Mouse (Mus musculus): ENCODE results near the gene Hspd1. TPM values are rescaled to one million over a fixed set of nuclear protein-coding genes. Genes with fewer than 3 reads are reported as not detected.
"Not testable (repeated sequence)": the region's sequence is repeated elsewhere in the genome, so short reads cannot be mapped to it uniquely, and the experiment has no call there.

Hspd1 gene
- polyA plus RNA-seq (2015; fragmentation: Nextera tagmentation; extraction: Ambion mirVana), result 332 and 346 TPM in 2 replicates

- Histone ChIP-seq H3K4me1 (peaks cover 40% of the 10 kb centered on the region), H3K4me3 (peak within 1 kb of the TSS; percentile 91), H3K27ac (peak within 1 kb of the TSS; percentile 92), H3K36me3 (peaks cover 52% of the 10 kb centered on the region), H3K9ac (peak within 1 kb of the TSS; percentile 94), H3K4me2 (replicated peaks) (peak within 1 kb of the TSS; percentile 94), H3K27me3 (no peaks in the 10 kb centered on the region), H3K9me3 (no peaks in the 10 kb centered on the region)
- peak; percentile 95 for ATAC-seq (ENCODE audit: low FRiP score, low read depth)
- under 1% methylated on average over 72 of the region's 76 CpGs for WGBS
These were observed at the start of gene Hspd1, which contains the start of gene Hspe1 for GRCm38 (mm10) chr1:55087932-55088610. TSS of gene Hspd1 (minus strand) at chr1:55088243. TSS of gene Hspe1 (plus strand) at chr1:55088132.

- ATAC-seq (ENCODE audit: low FRiP score, low read depth), result no peak
- no peak overlapping the region for H3K27ac ChIP-seq
- H3K36me3 ChIP-seq, result peaks cover 36% of the 10 kb centered on the region
- no peaks in the 10 kb centered on the region for H3K27me3 ChIP-seq
- no peak overlapping the region for H3K9ac ChIP-seq
- H3K4me1 ChIP-seq, result peaks cover 16% of the 10 kb centered on the region
- no peaks in the 10 kb centered on the region for H3K9me3 ChIP-seq
- 94% methylated on average over 1 of the region's 1 CpGs for WGBS
- no peak overlapping the region for H3K4me2 ChIP-seq (replicated peaks)
- no peak overlapping the region for H3K4me3 ChIP-seq
These were observed 47.8 kb upstream of the Hspd1 start for GRCm38 (mm10) chr1:55135846-55136245.

- no peak for ATAC-seq (ENCODE audit: low FRiP score, low read depth)
- Histone ChIP-seq H3K9me3 (no peaks in the 10 kb centered on the region), H3K9ac (no peak overlapping the region), H3K4me2 (replicated peaks) (no peak overlapping the region), H3K27ac (no peak overlapping the region), H3K4me1 (peaks cover 16% of the 10 kb centered on the region), H3K27me3 (no peaks in the 10 kb centered on the region), H3K4me3 (no peak overlapping the region), H3K36me3 (peaks cover 25% of the 10 kb centered on the region)
- over 99% methylated on average over 3 of the region's 3 CpGs for WGBS
These were observed 46.3 kb upstream of the Hspd1 start for GRCm38 (mm10) chr1:55134301-55134700.

DNA sequence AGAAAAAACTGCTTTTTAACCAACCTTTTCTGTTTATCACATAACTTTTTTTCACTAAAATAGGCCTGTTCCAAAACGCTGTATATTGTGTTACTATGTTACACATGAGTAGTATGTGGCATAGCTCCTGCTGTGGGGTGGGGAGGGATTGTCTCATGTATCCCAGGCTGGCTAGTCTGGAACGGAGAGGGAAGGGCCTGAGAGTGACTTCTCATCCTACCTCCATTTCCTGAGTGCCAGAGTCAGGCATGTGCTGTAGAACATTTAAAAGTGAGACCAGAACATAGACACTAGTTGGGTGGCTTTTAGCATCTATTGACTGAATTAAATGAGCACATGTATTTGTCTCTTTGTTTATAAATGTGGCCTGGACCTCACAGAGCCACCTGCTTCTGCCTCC is 45.1 kb upstream of the Hspd1 start:
- peaks cover 19% of the 10 kb centered on the region for H3K36me3 ChIP-seq
- ATAC-seq (ENCODE audit: low FRiP score, low read depth), result no peak
- peaks cover 16% of the 10 kb centered on the region for H3K4me1 ChIP-seq
- WGBS, result 69% methylated on average over 2 of the region's 2 CpGs
- 0 out of 2 replicates have a peak overlapping the region, but pooled peaks have one; percentile 21 for H3K4me2 ChIP-seq (replicated peaks)
- H3K27me3 ChIP-seq, result no peaks in the 10 kb centered on the region
- no peak overlapping the region for H3K9ac ChIP-seq
- no peak overlapping the region for H3K4me3 ChIP-seq
- no peak overlapping the region for H3K27ac ChIP-seq
- H3K9me3 ChIP-seq, result no peaks in the 10 kb centered on the region

DNA sequence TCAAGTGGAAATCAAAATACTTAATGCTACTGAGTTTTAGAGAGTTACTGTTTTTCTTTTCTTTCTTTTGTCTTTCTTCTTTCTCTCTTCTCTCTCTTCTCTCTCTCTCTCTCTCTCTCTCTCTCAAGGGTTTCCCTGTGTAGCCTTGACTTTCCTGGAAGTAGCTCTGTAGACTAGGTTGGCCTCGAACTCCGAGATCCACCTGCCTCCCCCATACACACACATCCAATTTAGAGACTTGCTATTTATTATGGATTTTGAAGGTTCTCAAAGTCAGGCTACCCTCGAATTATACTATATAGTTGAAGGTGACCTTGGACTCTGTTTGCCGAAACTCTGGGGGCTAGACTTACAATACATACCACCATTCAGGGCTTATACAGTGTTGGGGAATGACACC is 44.3 kb upstream of the Hspd1 start:
- Histone ChIP-seq H3K9ac (peak overlapping the region; percentile 99), H3K4me3 (peak overlapping the region; percentile 99), H3K4me2 (replicated peaks) (peak overlapping the region; percentile 73), H3K4me1 (peaks cover 16% of the 10 kb centered on the region), H3K9me3 (no peaks in the 10 kb centered on the region), H3K27ac (no peak overlapping the region), H3K36me3 (peaks cover 12% of the 10 kb centered on the region), H3K27me3 (no peaks in the 10 kb centered on the region)
- ATAC-seq (ENCODE audit: low FRiP score, low read depth), result no peak
- 76% methylated on average over 4 of the region's 4 CpGs for WGBS

- Histone ChIP-seq H3K27me3 (no peaks in the 10 kb centered on the region), H3K4me3 (peak overlapping the region; percentile 99), H3K4me2 (replicated peaks) (peak overlapping the region; percentile 73), H3K36me3 (peaks cover 9% of the 10 kb centered on the region), H3K9ac (peak overlapping the region; percentile 99), H3K9me3 (no peaks in the 10 kb centered on the region), H3K27ac (peak overlapping the region; percentile 98), H3K4me1 (peaks cover 16% of the 10 kb centered on the region)
- ATAC-seq (ENCODE audit: low FRiP score, low read depth), result peak; percentile 88
- under 1% methylated on average over 46 of the region's 47 CpGs for WGBS
These were observed 43.5 kb upstream of the Hspd1 start for GRCm38 (mm10) chr1:55131424-55132014.

DNA sequence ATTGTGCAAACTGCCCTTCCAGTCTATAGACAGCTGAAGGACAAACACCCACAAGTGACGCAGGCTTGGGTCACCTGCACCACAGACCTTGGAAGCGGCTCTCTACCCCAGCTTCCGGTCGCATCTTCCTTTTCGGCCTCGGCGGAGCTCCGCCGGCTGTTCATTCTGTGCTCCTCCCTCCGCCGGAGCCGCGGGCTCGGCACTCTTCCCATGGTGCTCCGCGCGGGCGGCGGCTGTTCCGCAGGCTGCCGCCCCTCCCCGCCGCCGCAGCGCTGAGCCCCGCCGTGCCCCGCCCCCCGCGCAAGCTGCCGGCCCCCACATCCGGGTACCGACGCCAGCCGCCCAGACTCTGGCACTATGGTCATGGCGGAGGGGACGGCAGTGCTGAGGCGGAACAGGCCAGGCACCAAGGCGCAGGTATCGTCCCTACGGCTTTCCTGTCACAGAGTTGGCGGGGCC is 42.9 kb upstream of the Hspd1 start, which contains the start of gene Mob4:
Gene Mob4, plus strand, starts transcription at position 289 of the 459 bp plus-strand sequence.
- Histone ChIP-seq H3K4me3 (peak within 1 kb of the TSS; percentile 99), H3K9ac (peak within 1 kb of the TSS; percentile 99), H3K27me3 (no peaks in the 10 kb centered on the region), H3K9me3 (no peaks in the 10 kb centered on the region), H3K4me2 (replicated peaks) (peak within 1 kb of the TSS; percentile 73), H3K4me1 (peaks cover 16% of the 10 kb centered on the region), H3K27ac (peak within 1 kb of the TSS; percentile 98), H3K36me3 (peaks cover 9% of the 10 kb centered on the region)
- WGBS, result under 1% methylated on average over 42 of the region's 42 CpGs
- ATAC-seq (ENCODE audit: low FRiP score, low read depth), result peak; percentile 95

GRCm38 (mm10) chr1:55130190-55130916 is 42.3 kb upstream of the Hspd1 start:
- Histone ChIP-seq H3K9me3 (no peaks in the 10 kb centered on the region), H3K27ac (peak overlapping the region; percentile 98), H3K27me3 (no peaks in the 10 kb centered on the region), H3K36me3 (peaks cover 3% of the 10 kb centered on the region; the same call in 1 of the 2 replicates), H3K4me1 (peaks cover 16% of the 10 kb centered on the region), H3K9ac (peak overlapping the region; percentile 99), H3K4me2 (replicated peaks) (peak overlapping the region; percentile 73), H3K4me3 (peak overlapping the region; percentile 99)
- WGBS, result 69% methylated on average over 10 of the region's 10 CpGs
- ATAC-seq (ENCODE audit: low FRiP score, low read depth), result no peak

DNA sequence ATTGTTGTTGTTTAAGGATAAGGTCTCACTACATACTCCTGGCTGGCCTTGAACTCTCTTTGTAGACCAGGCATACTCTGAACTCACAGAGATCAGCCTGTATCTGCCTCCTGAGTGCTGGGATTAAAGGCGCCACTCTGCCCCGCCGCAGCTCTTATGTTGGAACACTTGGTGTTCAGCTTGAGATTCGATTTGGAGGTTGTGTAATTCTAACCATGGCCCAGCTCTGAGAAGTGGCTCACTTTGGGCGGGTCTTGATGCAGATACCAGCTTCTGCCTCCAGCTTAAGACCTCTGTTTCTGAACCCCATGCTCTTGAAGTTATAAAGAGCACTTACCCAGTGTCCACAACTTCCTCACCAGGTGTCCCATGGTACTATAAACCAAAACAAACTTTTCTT is 41.7 kb upstream of the Hspd1 start:
- no peak overlapping the region for H3K4me2 ChIP-seq (replicated peaks)
- 0 out of 2 replicates have a peak overlapping the region, but pooled peaks have one; percentile 99 for H3K4me3 ChIP-seq
- H3K27ac ChIP-seq, result no peak overlapping the region
- H3K27me3 ChIP-seq, result no peaks in the 10 kb centered on the region
- no peaks in the 10 kb centered on the region for H3K9me3 ChIP-seq
- no peak for ATAC-seq (ENCODE audit: low FRiP score, low read depth)
- no peaks in the 10 kb centered on the region for H3K36me3 ChIP-seq
- H3K4me1 ChIP-seq, result peaks cover 16% of the 10 kb centered on the region
- H3K9ac ChIP-seq, result no peak overlapping the region
- WGBS, result 92% methylated on average over 5 of the region's 5 CpGs

GRCm38 (mm10) chr1:55124136-55124535 is 36.1 kb upstream of the Hspd1 start:
- H3K36me3 ChIP-seq; H3K27ac ChIP-seq; H3K9ac ChIP-seq; H3K9me3 ChIP-seq; ATAC-seq (ENCODE audit: low FRiP score, low read depth); H3K27me3 ChIP-seq; H3K4me1 ChIP-seq; H3K4me2 ChIP-seq (replicated peaks); H3K4me3 ChIP-seq: not testable (repeated sequence)
- WGBS, result 92% methylated on average over 2 of the region's 2 CpGs

DNA sequence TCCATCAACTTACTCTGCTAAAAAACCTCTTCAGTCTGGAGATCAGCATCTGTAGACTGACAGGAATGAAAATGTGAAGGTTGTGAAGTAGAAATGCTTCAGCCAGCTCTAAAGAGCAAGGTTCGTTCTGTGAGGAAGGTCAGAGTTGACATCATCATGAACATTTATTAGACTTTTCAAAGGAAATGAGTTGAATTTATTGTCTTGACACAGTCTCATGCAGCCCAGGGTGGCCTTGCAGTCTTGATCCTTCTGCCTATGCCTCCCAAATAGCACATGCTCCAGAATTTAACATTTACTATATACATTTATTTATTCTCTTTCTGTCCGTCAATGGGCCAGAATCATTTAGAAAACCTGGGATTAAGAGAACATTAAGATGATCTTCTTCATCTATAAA is 35.5 kb upstream of the Hspd1 start:
- WGBS, result 74% methylated on average over 2 of the region's 2 CpGs
- Histone ChIP-seq H3K9me3 (no peaks in the 10 kb centered on the region), H3K27ac (no peak overlapping the region), H3K9ac (no peak overlapping the region), H3K36me3 (no peaks in the 10 kb centered on the region), H3K4me1 (no peaks in the 10 kb centered on the region), H3K4me2 (replicated peaks) (no peak overlapping the region), H3K4me3 (no peak overlapping the region), H3K27me3 (no peaks in the 10 kb centered on the region)
- no peak for ATAC-seq (ENCODE audit: low FRiP score, low read depth)

DNA sequence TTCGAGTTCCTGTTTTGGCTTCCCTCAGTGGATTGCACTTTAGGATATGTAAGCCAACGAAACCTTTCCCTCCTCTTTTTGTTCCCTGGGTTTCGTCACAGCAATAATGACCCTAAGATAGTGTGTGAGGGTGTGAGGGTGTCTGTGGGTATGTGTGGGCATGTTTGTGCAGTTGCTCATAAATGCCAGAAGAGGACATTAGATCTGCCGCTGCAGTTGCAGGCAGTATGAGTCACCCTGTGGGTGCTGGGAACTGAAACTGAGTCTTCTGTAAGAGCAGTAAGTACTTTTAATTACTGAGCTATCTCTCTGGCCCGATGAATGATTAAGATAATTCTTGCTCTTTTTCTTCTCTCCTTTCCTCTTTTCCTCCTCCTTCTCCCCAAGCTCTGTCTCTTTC is 35.0 kb upstream of the Hspd1 start:
- H3K4me1 ChIP-seq, result no peaks in the 10 kb centered on the region
- H3K27me3 ChIP-seq, result no peaks in the 10 kb centered on the region
- 86% methylated on average over 5 of the region's 5 CpGs for WGBS

More for the DNA sequence above, 35.0 kb upstream of the Hspd1 start:
- ATAC-seq (ENCODE audit: low FRiP score, low read depth), result no peak
- H3K9me3 ChIP-seq, result no peaks in the 10 kb centered on the region
- H3K9ac ChIP-seq, result no peak overlapping the region
- no peak overlapping the region for H3K4me2 ChIP-seq (replicated peaks)
- no peaks in the 10 kb centered on the region for H3K36me3 ChIP-seq
- no peak overlapping the region for H3K4me3 ChIP-seq
- no peak overlapping the region for H3K27ac ChIP-seq
